Mouse (Mus musculus) lung, adult 2 months (tissue): ENCODE results near the gene Itpripl1.

Source experiments
- CTCF ChIP-seq: fragments of 200-500 bp; IDR thresholded peaks from 2 replicates; pipeline ENCODE4 v1.5.1; 2011; ENCODE audit warnings: mild to moderate bottlenecking, low read length, control low read depth; ENCODE audit not compliant: insufficient read depth
- POLR2A ChIP-seq: fragments of 200-500 bp; IDR thresholded peaks from 2 replicates; pipeline ENCODE4 v1.6.1; 2011; ENCODE audit warnings: low read depth, mild to moderate bottlenecking, control low read depth, low read length, borderline replicate concordance; ENCODE audit errors: extremely low read depth

DNA sequence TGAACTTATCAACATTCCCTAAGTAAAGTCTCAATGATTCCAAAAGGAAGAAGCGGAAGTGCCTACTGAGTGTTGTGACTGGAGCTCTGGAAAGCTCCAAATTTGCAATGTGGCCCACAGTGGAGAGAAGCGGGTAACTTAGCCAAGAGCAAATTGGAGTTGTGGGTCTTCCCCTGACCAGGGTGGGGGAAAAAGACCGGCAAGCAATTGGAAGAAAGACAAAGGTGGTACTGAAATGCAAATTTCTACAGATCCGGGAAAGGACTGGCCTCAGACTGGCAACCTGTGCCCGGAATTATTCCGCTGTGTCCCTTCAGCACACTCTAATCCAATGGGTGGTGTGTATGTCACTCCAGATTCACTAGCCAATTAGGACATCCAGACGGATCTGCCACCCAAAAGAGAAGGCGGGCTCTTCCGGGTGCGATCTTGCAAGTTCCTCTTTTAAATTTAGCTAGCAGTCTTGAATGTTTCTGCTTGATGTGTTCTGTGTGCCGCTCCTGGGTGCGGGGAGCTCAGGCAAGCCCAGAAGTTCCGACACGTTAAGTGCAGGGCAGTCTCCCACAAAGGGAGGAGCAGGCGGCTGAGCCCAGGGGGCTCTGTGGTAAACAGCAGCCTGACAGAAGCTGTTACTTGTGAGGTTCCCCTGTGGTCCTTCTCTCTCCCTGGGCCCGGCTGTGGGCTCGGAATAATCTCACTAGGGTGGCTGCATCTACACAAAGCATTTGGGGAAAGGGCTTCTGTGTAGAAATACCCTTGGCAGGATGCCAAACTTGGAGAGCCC lies 39.5 kb upstream of the Itpripl1 start:
- TF ChIP-seq CTCF: no peak
- peak; percentile 58; the same call in 1 of the 2 replicates for TF ChIP-seq POLR2A
